11 mouse cellular contexts compared by ENCODE assay signal in the genomic region with DNA sequence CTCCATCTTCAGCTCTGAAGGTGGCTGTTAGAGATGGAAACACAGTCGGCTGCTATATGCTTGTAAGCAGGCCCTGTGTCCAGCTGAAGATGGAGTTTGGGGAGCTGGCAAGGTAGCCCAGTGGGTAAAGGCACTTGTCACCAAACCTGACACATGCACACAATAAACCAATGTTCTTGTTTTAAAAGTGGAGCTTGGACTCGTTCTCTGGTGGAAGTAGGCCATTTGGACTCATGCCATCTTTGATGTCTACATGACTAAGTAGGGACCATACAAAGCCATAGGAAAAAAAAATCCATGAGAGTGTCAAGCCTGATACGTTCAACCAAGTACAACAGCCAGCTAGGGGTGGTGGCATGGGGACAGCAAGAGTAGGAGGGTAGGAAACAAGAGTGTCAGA. TPM values are rescaled to one million over a fixed set of nuclear protein-coding genes. Genes with fewer than 3 reads are reported as not detected.
DNase-seq lines count a peak whose midpoint lies in the region; ATAC-seq and TF ChIP-seq lines count a peak whose summit lies in the region.
"Had no signal": no experiment of that assay in that cellular context is flagged by ENCODE, and none has a peak within 500 bp of the region (broad histone marks: within the 10 kb centered on the region; RNA-seq: fewer than 3 reads in every experiment).

No protein-coding gene starts in this region.

- peaks cover 2 to 24% of the 10 kb centered on the region in 2 experiments; a peak in 3 of 4 replicates for H3K36me3 ChIP-seq in MEL (ENCODE audit: control insufficient read depth in 1 of 2, insufficient read depth in 2 of 2, low read length in 2 of 2)
- no peaks in the 10 kb centered on the region for H3K36me3 ChIP-seq in forebrain, embryonic 14.5 days (ENCODE audit: control insufficient read depth, insufficient read depth, low read length)

- TF ChIP-seq CTCF in MEL (IDR thresholded peaks at IDR 0.05 in 2 of 3, conservative IDR thresholded peaks at IDR 0.05 in 1 of 3; ENCODE audit: control insufficient read depth in 1 of 3, insufficient read depth in 1 of 3, low read depth in 2 of 3, low read length in 3 of 3, poor library complexity in 1 of 3, severe bottlenecking in 1 of 3), result no peak

- peak overlapping the region; percentile 51 for H3K4me2 ChIP-seq in forebrain, embryonic 14.5 days (ENCODE audit: low read length)

- 40% methylated on average over 3 of the region's 3 CpGs for WGBS in forebrain, embryonic 14.5 days

- DNase-seq in cerebellum, adult 11-12 months, result peak; percentile 21
- DNase-seq in left cerebral cortex, postnatal 4 days, result peak; percentile 21
- no peak for DNase-seq in left cerebral cortex, postnatal 10 days (ENCODE audit: extremely low spot score in 1 of 2, low spot score in 2 of 2)
- DNase-seq in MEL (ENCODE audit: low read depth, low spot score), result peak; percentile 47
- DNase-seq in forebrain, embryonic 14.5 days (ENCODE audit: low spot score), result peak; percentile 81
- DNase-seq in layer of hippocampus, postnatal 36 days, result no peak

- peaks cover 15 to 19% of the 10 kb centered on the region in 2 experiments for H3K4me1 ChIP-seq in MEL (ENCODE audit: control insufficient read depth in 1 of 2, insufficient read depth in 2 of 2, low read length in 2 of 2)
- H3K4me1 ChIP-seq in forebrain, embryonic 14.5 days (ENCODE audit: control insufficient read depth, insufficient read depth, low read length), result peaks cover 11% of the 10 kb centered on the region; the same call in 1 of the 2 replicates

- intact Hi-C loops in left cerebral cortex, postnatal 4 days (cut with DNase I), result loop anchor here (5.0 to 10.0 kb wide), 2 partner anchors 132 to 175 kb away; no protein-coding TSS in a partner anchor
- intact Hi-C loops in left cerebral cortex, postnatal 10 days (cut with DNase I), result loop anchor here (5.0 kb wide), 2 partner anchors 65 to 175 kb away; a partner anchor contains a TSS

- no peak for TF ChIP-seq RAD21 in MEL (IDR thresholded peaks at IDR 0.05; ENCODE audit: low read depth, low read length)

- H3K27me3 ChIP-seq in MEL (ENCODE audit: control insufficient read depth in 1 of 2, insufficient read depth in 2 of 2, low read length in 2 of 2), result no peaks in the 10 kb centered on the region
- no peaks in the 10 kb centered on the region for H3K27me3 ChIP-seq in forebrain, embryonic 14.5 days (replicated peaks; ENCODE audit: control insufficient read depth, insufficient read depth, low read length)

- no peak for TF ChIP-seq EP300 in MEL (IDR thresholded peaks at IDR 0.05; ENCODE audit: low read depth in 1 of 2, low read length in 2 of 2)

- no peak for TF ChIP-seq POLR2A in MEL (IDR thresholded peaks at IDR 0.05; ENCODE audit: control insufficient read depth in 1 of 2, insufficient read depth in 1 of 2, low read depth in 1 of 2, low read length in 2 of 2, poor library complexity in 1 of 2)

- no peaks in the 10 kb centered on the region for H3K9me3 ChIP-seq in MEL (replicated peaks; ENCODE audit: insufficient read depth, low read length)
- no peaks in the 10 kb centered on the region for H3K9me3 ChIP-seq in forebrain, embryonic 14.5 days (replicated peaks; ENCODE audit: control insufficient read depth, low read length)
- H3K9me3 ChIP-seq: G1E had no signal

- peak overlapping the region in 1 of 2 experiments; percentile 2; a peak in 1 of 4 replicates for H3K4me3 ChIP-seq in MEL (ENCODE audit: control insufficient read depth in 1 of 2, insufficient read depth in 1 of 2, low read depth in 2 of 2, low read length in 2 of 2)
- H3K4me3 ChIP-seq in forebrain, embryonic 14.5 days (ENCODE audit: low read depth, low read length), result no peak overlapping the region

- ATAC-seq in cerebellum, adult (ENCODE audit: insufficient number of reproducible peaks, low FRiP score, low TSS enrichment), result no peak
- peak; percentile 38 for ATAC-seq in forebrain, embryonic 14.5 days
- ATAC-seq in CD4-positive, CD25-positive, alpha-beta regulatory T cell, adult 4 months, result no peak
- ATAC-seq: intestine, postnatal 0 days had no signal

- peak overlapping the region; percentile 68 for H3K27ac ChIP-seq in MEL (ENCODE audit: control insufficient read depth, low read depth, low read length)
- peak overlapping the region; percentile 71 for H3K27ac ChIP-seq in forebrain, embryonic 14.5 days (ENCODE audit: low read depth, low read length)
- H3K27ac ChIP-seq: liver, embryonic 14.5 days had no signal

- peak overlapping the region; percentile 17; the same call in 1 of the 2 replicates for H3K9ac ChIP-seq in MEL (ENCODE audit: control insufficient read depth, low read depth, low read length, poor library complexity, severe bottlenecking)
- H3K9ac ChIP-seq in forebrain, embryonic 14.5 days (ENCODE audit: low read length), result no peak overlapping the region; the same call in 1 of the 2 replicates
- H3K9ac ChIP-seq: liver, embryonic 14.5 days had no signal

- H3K79me2 ChIP-seq in MEL (ENCODE audit: control insufficient read depth, insufficient read depth, low read length, poor library complexity), result peaks cover 21% of the 10 kb centered on the region

TF ChIP-seq in MEL, 35 proteins besides CTCF, POLR2A, EP300 and RAD21:
- TF ChIP-seq E2F4 (IDR thresholded peaks at IDR 0.05; ENCODE audit: borderline replicate concordance, low read depth, low read length) (no peak), NRF1 (IDR thresholded peaks at IDR 0.05; ENCODE audit: insufficient read depth, low read depth, low read length, poor library complexity, severe bottlenecking) (no peak), ZKSCAN1 (IDR thresholded peaks at IDR 0.05; ENCODE audit: low read depth, low read length) (no peak), MAZ (IDR thresholded peaks at IDR 0.05; ENCODE audit: low read depth, low read length) (no peak), GABPA (IDR thresholded peaks at IDR 0.05; ENCODE audit: low read depth, low read length) (no peak), ZNF384 (IDR thresholded peaks at IDR 0.05; ENCODE audit: low read depth, low read length) (no peak), ZC3H11A (IDR thresholded peaks at IDR 0.05; ENCODE audit: low read depth, low read length) (no peak), TBP (IDR thresholded peaks at IDR 0.05; ENCODE audit: low read depth, low read length) (no peak), BHLHE40 (IDR thresholded peaks at IDR 0.05; ENCODE audit: borderline replicate concordance, low read depth, low read length) (no peak), TCF12 (IDR thresholded peaks at IDR 0.05; ENCODE audit: low read depth, low read length) (no peak), NELFE (IDR thresholded peaks at IDR 0.05; ENCODE audit: low read depth, low read length) (no peak), HCFC1 (IDR thresholded peaks at IDR 0.05; ENCODE audit: low read depth, low read length) (no peak), CHD2 (IDR thresholded peaks at IDR 0.05; ENCODE audit: low read length) (no peak), SMC3 (IDR thresholded peaks at IDR 0.05; ENCODE audit: low read depth, low read length) (no peak), MEF2A (IDR thresholded peaks at IDR 0.05; ENCODE audit: extremely low read depth, insufficient replicate concordance, low read depth, low read length, poor library complexity, severe bottlenecking) (no peak), USF1 (IDR thresholded peaks at IDR 0.05; ENCODE audit: low read depth, low read length) (no peak), MXI1 (IDR thresholded peaks at IDR 0.05; ENCODE audit: low read depth, low read length) (no peak), MAFK (IDR thresholded peaks at IDR 0.05; ENCODE audit: borderline replicate concordance, low read depth, low read length) (no peak), ELF1 (IDR thresholded peaks at IDR 0.05; ENCODE audit: low read depth, low read length) (no peak)
TF ChIP-seq in MEL: peak in this region for 0.

RNA-seq across cellular contexts. Expression of a gene that starts 2.4 kb away (rescaled TPM):
- total RNA-seq in left cerebral cortex, postnatal 4 days (2021), result 10 to 100 TPM; 11.7 to 12.2 TPM
- 10 to 100 TPM; 10.1 to 10.8 TPM for total RNA-seq in left cerebral cortex, postnatal 10 days (2021)
- 13.2 and 15.1 TPM in 2 replicates for total RNA-seq in MEL (2012; rRNA removed)
- 10 to 100 TPM in 1 of 2 experiments, not detected in 1; 35.8 TPM for polyA plus RNA-seq in MEL (2012; ENCODE audit: insufficient read depth in 1 of 2, insufficient read length in 2 of 2, low read depth in 1 of 2, low replicate concordance in 2 of 2, missing spikeins in 1 of 2)
- polyA plus RNA-seq in forebrain, embryonic 14.5 days (2014; fragmentation: Nextera tagmentation; extraction: Ambion mirVana), result 14.1 and 15.2 TPM in 2 replicates
- polyA plus RNA-seq in CD4-positive, CD25-positive, alpha-beta regulatory T cell, adult 4 months (2017; shearing (Covaris generic)), result 10 to 100 TPM; 21.4 to 30.8 TPM
- total RNA-seq in layer of hippocampus, postnatal 36 days (2021), result 10 to 100 TPM in 1 of 2 experiments, 1 to 10 TPM in 1; 9.9 to 13.6 TPM

Comparison
In these comparisons a context has a peak if more than half of its experiments do, and no peak if none do; other contexts are left out.
1. DNase-seq: peak in cerebellum, adult 11-12 months (single experiment), left cerebral cortex, postnatal 4 days (single experiment), MEL (single experiment) and forebrain, embryonic 14.5 days (single experiment); none in left cerebral cortex, postnatal 10 days (0 of 2) and layer of hippocampus, postnatal 36 days (0 of 2).